Mouse (Mus musculus): ENCODE data around the gene Stx4a. TPM values are rescaled to one million over a fixed set of nuclear protein-coding genes. Genes with fewer than 3 reads are reported as not detected.

Gene Stx4a
- polyA plus RNA-seq, 1 experiment from 2014 or later = 29.3 TPM

DNA sequence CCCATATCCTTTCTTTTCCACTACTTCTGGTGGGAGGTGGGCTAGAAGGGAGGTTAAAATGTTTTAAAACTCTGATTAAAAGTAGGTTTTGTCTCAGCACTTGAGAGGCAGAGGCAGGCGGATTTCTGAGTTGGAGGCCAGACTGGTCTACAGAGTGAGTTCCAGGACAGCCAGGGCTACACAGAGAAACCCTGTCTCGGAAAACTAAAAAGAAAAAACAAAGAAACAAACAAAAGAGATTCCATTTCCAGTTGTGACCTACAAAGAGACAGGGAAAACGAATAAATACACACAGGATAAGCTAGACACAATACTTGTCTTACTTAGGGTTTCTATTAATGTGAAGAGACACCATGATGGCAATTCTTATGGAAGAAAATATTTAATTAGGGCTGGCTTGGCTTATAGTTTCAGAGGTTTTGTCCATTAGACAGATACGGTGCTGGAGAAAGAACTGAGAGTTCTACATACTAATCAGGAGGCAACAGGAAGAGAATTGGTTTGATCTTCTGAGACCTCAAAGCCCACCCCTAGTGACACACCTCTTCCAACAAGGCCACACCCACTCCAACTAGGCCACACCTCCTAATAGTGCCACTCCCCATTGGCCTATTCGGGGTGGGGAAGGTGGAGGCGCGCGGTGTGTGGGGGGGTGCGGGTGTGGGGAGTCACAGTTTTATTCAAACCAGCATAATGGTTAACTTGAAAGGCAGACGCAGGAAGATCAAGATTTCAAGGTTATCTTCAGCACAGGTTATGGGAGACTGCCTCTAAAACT lies 74.3 kb downstream of the Stx4a start:
- H3K27ac ChIP-seq (replicated peaks) = no peak overlapping the region
- peaks cover 16% of the 10 kb centered on the region for H3K4me1 ChIP-seq
- H3K4me3 ChIP-seq = no peak overlapping the region
- H3K36me3 ChIP-seq (replicated peaks) = peaks cover 5% of the 10 kb centered on the region
- no peak for DNase-seq (ENCODE audit: low spot score)
- no peaks in the 10 kb centered on the region for H3K9me3 ChIP-seq
- 35% methylated on average over 10 of the region's 10 CpGs for WGBS
- no peaks in the 10 kb centered on the region for H3K27me3 ChIP-seq (replicated peaks; ENCODE audit: low read depth, poor library complexity, severe bottlenecking)

Other genes with a start within 250 kb of the Stx4a start
- gene Ccdc189, start 235.7 kb upstream of the Stx4a start, polyA plus RNA-seq (2016; fragmentation: Nextera tagmentation; extraction: Ambion mirVana) = 11.8 and 15.3 TPM in 2 replicates
- gene Rnf40, start 235.5 kb upstream of the Stx4a start, polyA plus RNA-seq (2016; fragmentation: Nextera tagmentation; extraction: Ambion mirVana) = 61.2 and 64.2 TPM in 2 replicates
- gene Zfp629, start 208.5 kb upstream of the Stx4a start, polyA plus RNA-seq (2016; fragmentation: Nextera tagmentation; extraction: Ambion mirVana) = 31.6 and 33.6 TPM in 2 replicates
- 60.2 and 70.0 TPM in 2 replicates for gene Bcl7c, start 115.4 kb upstream of the Stx4a start, polyA plus RNA-seq (2016; fragmentation: Nextera tagmentation; extraction: Ambion mirVana)
- gene Ctf1, start 111.6 kb upstream of the Stx4a start, polyA plus RNA-seq (2016; fragmentation: Nextera tagmentation; extraction: Ambion mirVana) = 9.4 and 10.7 TPM in 2 replicates
- 0.19 TPM in 2 replicates for gene Ctf2, start 92.1 kb upstream of the Stx4a start, polyA plus RNA-seq (2016; fragmentation: Nextera tagmentation; extraction: Ambion mirVana)
- gene Fbxl19, start 79.8 kb upstream of the Stx4a start, polyA plus RNA-seq (2016; fragmentation: Nextera tagmentation; extraction: Ambion mirVana) = 8.9 and 9.0 TPM in 2 replicates
- gene Orai3, start 54.5 kb upstream of the Stx4a start, polyA plus RNA-seq (2016; fragmentation: Nextera tagmentation; extraction: Ambion mirVana) = 12.9 and 13.6 TPM in 2 replicates
- 14.7 and 15.2 TPM in 2 replicates for gene Setd1a, start 47.6 kb upstream of the Stx4a start, polyA plus RNA-seq (2016; fragmentation: Nextera tagmentation; extraction: Ambion mirVana)
- not detected in 2 replicates for gene Gm49388, start 38.7 kb upstream of the Stx4a start, polyA plus RNA-seq (2016; fragmentation: Nextera tagmentation; extraction: Ambion mirVana)
- gene Hsd3b7, start 23.7 kb upstream of the Stx4a start, polyA plus RNA-seq (2016; fragmentation: Nextera tagmentation; extraction: Ambion mirVana) = 6.8 and 8.0 TPM in 2 replicates
- 4.7 and 6.5 TPM in 2 replicates for gene Stx1b, start 255 bp downstream of the Stx4a start, polyA plus RNA-seq (2016; fragmentation: Nextera tagmentation; extraction: Ambion mirVana)
- 19.9 and 21.8 TPM in 2 replicates for gene Zfp646, start 51.9 kb downstream of the Stx4a start, polyA plus RNA-seq (2016; fragmentation: Nextera tagmentation; extraction: Ambion mirVana)
- gene Zfp668, start 52.5 kb downstream of the Stx4a start, polyA plus RNA-seq (2016; fragmentation: Nextera tagmentation; extraction: Ambion mirVana) = 42.5 and 49.1 TPM in 2 replicates
- gene Prss53, start 66.7 kb downstream of the Stx4a start, polyA plus RNA-seq (2016; fragmentation: Nextera tagmentation; extraction: Ambion mirVana) = 0.64 and 0.79 TPM in 2 replicates
- not detected in 2 replicates for gene Gm21974, start 71.2 kb downstream of the Stx4a start, polyA plus RNA-seq (2016; fragmentation: Nextera tagmentation; extraction: Ambion mirVana)
- 47.6 and 59.1 TPM in 2 replicates for gene Vkorc1, start 71.3 kb downstream of the Stx4a start, polyA plus RNA-seq (2016; fragmentation: Nextera tagmentation; extraction: Ambion mirVana)
- 111 and 119 TPM in 2 replicates for gene Bckdk, start 79.8 kb downstream of the Stx4a start, polyA plus RNA-seq (2016; fragmentation: Nextera tagmentation; extraction: Ambion mirVana)
- gene Kat8, start 88.2 kb downstream of the Stx4a start, polyA plus RNA-seq (2016; fragmentation: Nextera tagmentation; extraction: Ambion mirVana) = 48.7 and 49.6 TPM in 2 replicates
- 14.8 and 15.8 TPM in 2 replicates for gene Prss8, start 105.8 kb downstream of the Stx4a start, polyA plus RNA-seq (2016; fragmentation: Nextera tagmentation; extraction: Ambion mirVana)
- 10.7 and 12.9 TPM in 2 replicates for gene Prss36, start 122.4 kb downstream of the Stx4a start, polyA plus RNA-seq (2016; fragmentation: Nextera tagmentation; extraction: Ambion mirVana)
- 349 and 372 TPM in 2 replicates for gene Fus, start 143.2 kb downstream of the Stx4a start, polyA plus RNA-seq (2016; fragmentation: Nextera tagmentation; extraction: Ambion mirVana)
- gene Pycard, start 169.6 kb downstream of the Stx4a start, polyA plus RNA-seq (2016; fragmentation: Nextera tagmentation; extraction: Ambion mirVana) = 5.8 and 6.2 TPM in 2 replicates
- not detected in 2 replicates for gene Trim72, start 179.7 kb downstream of the Stx4a start, polyA plus RNA-seq (2016; fragmentation: Nextera tagmentation; extraction: Ambion mirVana)
- gene Itgam, start 238.3 kb downstream of the Stx4a start, polyA plus RNA-seq (2016; fragmentation: Nextera tagmentation; extraction: Ambion mirVana) = 0.50 and 0.52 TPM in 2 replicates
- not detected in 2 replicates for gene Gm49368, start 238.4 kb downstream of the Stx4a start, polyA plus RNA-seq (2016; fragmentation: Nextera tagmentation; extraction: Ambion mirVana)

Measured in embryonic facial prominence, embryonic 10.5 days (tissue).